Mouse (Mus musculus) kidney, postnatal 10 days (tissue): ENCODE results near the gene Nrd1.

Experiments used
- DNase-seq: peaks from one replicate; pipeline ENCODE4 v3.0.0; 2021; ENCODE audit warnings: mixed read lengths

The Nrd1 gene

DNA sequence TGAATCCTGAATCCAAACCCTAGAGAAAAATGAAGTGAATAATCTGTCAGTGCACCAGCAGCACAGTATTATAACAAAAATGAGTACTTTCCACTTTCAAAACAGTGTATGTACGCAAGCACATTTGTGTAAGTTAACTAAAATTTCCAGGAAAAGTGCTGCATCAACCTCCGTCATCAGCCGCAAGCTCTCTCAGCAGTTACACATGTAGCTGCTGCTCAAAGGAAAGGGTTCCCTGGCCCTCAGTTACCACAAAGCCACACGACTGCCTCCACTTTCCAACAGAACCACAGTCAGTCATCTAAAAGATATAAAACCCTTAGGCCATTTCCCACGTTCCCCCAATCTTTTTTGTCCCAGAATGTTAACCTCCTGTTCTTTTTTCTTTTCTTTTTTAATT, 102.1 kb downstream of the Nrd1 start:
- DNase-seq: no peak

GRCm38 (mm10) chr4:109103145-109103883, 102.9 kb downstream of the Nrd1 start:
- DNase-seq: no peak

- no peak for DNase-seq
Observed at GRCm38 (mm10) chr4:109105254-109105653, 104.8 kb downstream of the Nrd1 start.

- DNase-seq: no peak
Observed at GRCm38 (mm10) chr4:109106034-109106433, 105.6 kb downstream of the Nrd1 start.

- DNase-seq: no peak
Observed at GRCm38 (mm10) chr4:109106594-109106993, 106.1 kb downstream of the Nrd1 start.

- no peak for DNase-seq
Observed at GRCm38 (mm10) chr4:109109012-109109411, 108.6 kb downstream of the Nrd1 start.

- DNase-seq: no peak
Observed at GRCm38 (mm10) chr4:109109686-109110085, 109.2 kb downstream of the Nrd1 start.

GRCm38 (mm10) chr4:109110978-109111377, 110.5 kb downstream of the Nrd1 start:
- no peak for DNase-seq
